Mouse (Mus musculus): ENCODE measurements around the gene Auts2. TPM values are rescaled to one million over a fixed set of nuclear protein-coding genes. Genes with fewer than 3 reads are reported as not detected.

Auts2 gene
- polyA plus RNA-seq, 1 experiment from 2014 or later, result 97.2 TPM

GRCm38 (mm10) chr5:131422737-131423136 lies 1120.4 kb downstream of the Auts2 start:
- ATAC-seq, result no peak
- Histone ChIP-seq H3K4me1 (replicated peaks; ENCODE audit: control insufficient read depth, insufficient read depth, low read length) (no peaks in the 10 kb centered on the region), H3K36me3 (ENCODE audit: control insufficient read depth, insufficient read depth) (no peaks in the 10 kb centered on the region; the same call in 1 of the 2 replicates), H3K27me3 (replicated peaks; ENCODE audit: control insufficient read depth, insufficient read depth, low read length) (no peaks in the 10 kb centered on the region), H3K9me3 (ENCODE audit: control insufficient read depth, low read length) (no peaks in the 10 kb centered on the region; the same call in 1 of the 2 replicates), H3K9ac (replicated peaks; ENCODE audit: low read depth, low read length) (no peak overlapping the region), H3K4me3 (replicated peaks; ENCODE audit: low read length) (no peak overlapping the region), H3K4me2 (ENCODE audit: low read length) (no peak overlapping the region), H3K27ac (ENCODE audit: low read length) (no peak overlapping the region)
- WGBS, result 91% methylated on average over 3 of the region's 3 CpGs

GRCm38 (mm10) chr5:131420406-131420805 lies 1122.7 kb downstream of the Auts2 start:
- H3K4me3 ChIP-seq (replicated peaks; ENCODE audit: low read length), result no peak overlapping the region
- no peak overlapping the region for H3K4me2 ChIP-seq (ENCODE audit: low read length)
- H3K9me3 ChIP-seq (ENCODE audit: control insufficient read depth, low read length), result no peaks in the 10 kb centered on the region; the same call in 1 of the 2 replicates
- no peak overlapping the region for H3K27ac ChIP-seq (ENCODE audit: low read length)
- 77% methylated on average over 2 of the region's 2 CpGs for WGBS
- H3K4me1 ChIP-seq (replicated peaks; ENCODE audit: control insufficient read depth, insufficient read depth, low read length), result no peaks in the 10 kb centered on the region
- H3K9ac ChIP-seq (replicated peaks; ENCODE audit: low read depth, low read length), result no peak overlapping the region
- H3K36me3 ChIP-seq (ENCODE audit: control insufficient read depth, insufficient read depth), result no peaks in the 10 kb centered on the region; the same call in 1 of the 2 replicates
- no peaks in the 10 kb centered on the region for H3K27me3 ChIP-seq (replicated peaks; ENCODE audit: control insufficient read depth, insufficient read depth, low read length)
- ATAC-seq, result no peak

- Histone ChIP-seq H3K27me3 (replicated peaks; ENCODE audit: control insufficient read depth, insufficient read depth, low read length) (no peaks in the 10 kb centered on the region), H3K27ac (ENCODE audit: low read length) (no peak overlapping the region), H3K4me2 (ENCODE audit: low read length) (no peak overlapping the region), H3K4me3 (replicated peaks; ENCODE audit: low read length) (no peak overlapping the region), H3K4me1 (replicated peaks; ENCODE audit: control insufficient read depth, insufficient read depth, low read length) (no peaks in the 10 kb centered on the region), H3K36me3 (ENCODE audit: control insufficient read depth, insufficient read depth) (no peaks in the 10 kb centered on the region), H3K9me3 (ENCODE audit: control insufficient read depth, low read length) (no peaks in the 10 kb centered on the region), H3K9ac (replicated peaks; ENCODE audit: low read depth, low read length) (no peak overlapping the region)
- 87% methylated on average over 1 of the region's 1 CpGs for WGBS
- ATAC-seq, result no peak
These were observed 1127.1 kb downstream of the Auts2 start for GRCm38 (mm10) chr5:131415902-131416545.

- Histone ChIP-seq H3K9ac (replicated peaks; ENCODE audit: low read depth, low read length) (no peak overlapping the region), H3K27ac (ENCODE audit: low read length) (no peak overlapping the region), H3K4me1 (replicated peaks; ENCODE audit: control insufficient read depth, insufficient read depth, low read length) (no peaks in the 10 kb centered on the region), H3K36me3 (ENCODE audit: control insufficient read depth, insufficient read depth) (no peaks in the 10 kb centered on the region), H3K4me2 (ENCODE audit: low read length) (no peak overlapping the region), H3K9me3 (ENCODE audit: control insufficient read depth, low read length) (no peaks in the 10 kb centered on the region), H3K4me3 (replicated peaks; ENCODE audit: low read length) (no peak overlapping the region), H3K27me3 (replicated peaks; ENCODE audit: control insufficient read depth, insufficient read depth, low read length) (no peaks in the 10 kb centered on the region)
- no peak; the same call in 1 of the 2 replicates for ATAC-seq
- WGBS, result 41% methylated on average over 3 of the region's 3 CpGs
These were observed 1144.9 kb downstream of the Auts2 start for GRCm38 (mm10) chr5:131398250-131398649.

- Histone ChIP-seq H3K4me2 (ENCODE audit: low read length) (no peak overlapping the region), H3K36me3 (ENCODE audit: control insufficient read depth, insufficient read depth) (no peaks in the 10 kb centered on the region), H3K4me1 (replicated peaks; ENCODE audit: control insufficient read depth, insufficient read depth, low read length) (no peaks in the 10 kb centered on the region), H3K27me3 (replicated peaks; ENCODE audit: control insufficient read depth, insufficient read depth, low read length) (no peaks in the 10 kb centered on the region), H3K9me3 (ENCODE audit: control insufficient read depth, low read length) (no peaks in the 10 kb centered on the region), H3K4me3 (replicated peaks; ENCODE audit: low read length) (no peak overlapping the region), H3K27ac (ENCODE audit: low read length) (no peak overlapping the region), H3K9ac (replicated peaks; ENCODE audit: low read depth, low read length) (no peak overlapping the region)
- 89% methylated on average over 8 of the region's 8 CpGs for WGBS
- ATAC-seq, result no peak
These were observed 1147.4 kb downstream of the Auts2 start for GRCm38 (mm10) chr5:131395756-131396155.
